Mouse (Mus musculus): ENCODE results near the gene Ankrd55.

GRCm38 (mm10) chr13:112433271-112433670 lies 145.0 kb downstream of the Ankrd55 start:
- TF ChIP-seq CTCF (IDR thresholded peaks at IDR 0.05; ENCODE audit: borderline replicate concordance, insufficient read depth, low read length) (no peak), POLR2A (IDR thresholded peaks at IDR 0.05; ENCODE audit: low read depth, low read length) (no peak)

All from embryonic fibroblast, embryonic 13.5 days (primary cell).